Mouse (Mus musculus) left cerebral cortex, postnatal 14 days (tissue): ENCODE data around the gene Dao. TPM values are rescaled to one million over a fixed set of nuclear protein-coding genes. Genes with fewer than 3 reads are reported as not detected.

Experiments used
- DNase-seq, 2 experiments: peaks; one replicate each; pipeline ENCODE4 v3.0.0; 2021 to 2022; ENCODE audit warnings: low spot score in 2 of 2, mixed read lengths in 1 of 2
- intact Hi-C: fragments of 180-260 bp; cut with DNase I; formaldehyde crosslinking; loops from one replicate; pipeline ENCODE4 v1.15.1; 2025
- total RNA-seq, 2 experiments: library from RNA; stranded (reverse); gene quantifications; 2 replicates each; pipeline ENCODE4 v1.2.3; 2021

Gene Dao
- total RNA-seq, 2 experiments from 2014 or later, result not detected

DNA sequence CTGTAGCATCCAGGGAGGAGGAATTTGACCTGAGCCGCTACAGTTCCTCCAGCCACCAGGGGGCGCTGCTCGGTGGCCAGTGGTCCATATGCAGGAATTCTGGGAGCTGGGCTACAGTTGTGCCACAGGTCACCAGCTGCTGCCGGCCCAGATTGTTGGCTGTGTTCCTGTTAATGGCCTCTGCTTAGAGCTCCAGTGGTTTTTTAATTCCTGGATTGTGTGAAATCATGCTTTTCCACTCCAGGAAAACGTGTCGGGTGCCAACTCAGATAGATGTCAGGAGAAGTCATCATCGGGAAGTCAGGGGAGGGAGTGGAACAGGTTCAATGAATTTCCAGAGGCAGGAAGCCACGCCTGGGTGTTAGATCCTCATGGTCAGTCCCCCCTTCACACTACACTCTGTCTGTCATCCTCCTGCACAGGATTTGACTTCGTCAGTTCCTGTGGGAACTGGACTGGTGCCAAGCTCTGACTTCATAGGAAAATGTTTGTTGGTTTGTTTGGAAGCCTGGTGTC, 48.8 kb downstream of the Dao start:
- intact Hi-C loops, result no loop called here
- peak; percentile 50 to 62 for DNase-seq

DNA sequence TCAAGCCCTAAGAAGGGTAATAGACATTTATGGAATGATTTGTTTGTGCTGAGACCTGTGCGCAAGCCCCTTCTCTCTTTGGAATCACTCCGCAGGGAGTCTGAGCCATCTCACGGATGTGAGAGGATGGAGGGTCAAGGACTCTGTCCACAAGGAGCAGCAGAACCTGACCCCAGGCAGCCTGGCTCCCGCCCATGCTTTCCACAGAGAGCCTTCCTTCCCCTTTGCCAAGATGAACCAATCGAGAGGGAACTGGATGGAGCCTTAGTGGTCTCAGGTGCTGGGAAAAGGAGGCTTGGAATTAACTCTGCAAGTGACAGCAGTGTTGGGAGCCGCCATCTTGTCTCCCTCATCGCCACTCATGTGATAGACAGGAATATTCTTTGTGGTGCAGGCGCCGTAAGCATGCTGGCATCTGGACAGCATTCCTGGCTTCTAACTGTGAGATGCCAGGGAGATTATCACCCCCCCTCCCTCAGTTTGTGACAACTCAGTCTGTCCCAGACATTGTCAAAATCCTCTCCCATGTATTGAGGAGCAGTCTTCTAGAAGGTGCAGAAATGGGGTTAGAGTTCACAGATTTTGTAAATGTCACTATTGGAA, 53.7 kb downstream of the Dao start:
- peak in 1 of 2 experiments; percentile 29 for DNase-seq
- intact Hi-C loops, result no loop called here

DNA sequence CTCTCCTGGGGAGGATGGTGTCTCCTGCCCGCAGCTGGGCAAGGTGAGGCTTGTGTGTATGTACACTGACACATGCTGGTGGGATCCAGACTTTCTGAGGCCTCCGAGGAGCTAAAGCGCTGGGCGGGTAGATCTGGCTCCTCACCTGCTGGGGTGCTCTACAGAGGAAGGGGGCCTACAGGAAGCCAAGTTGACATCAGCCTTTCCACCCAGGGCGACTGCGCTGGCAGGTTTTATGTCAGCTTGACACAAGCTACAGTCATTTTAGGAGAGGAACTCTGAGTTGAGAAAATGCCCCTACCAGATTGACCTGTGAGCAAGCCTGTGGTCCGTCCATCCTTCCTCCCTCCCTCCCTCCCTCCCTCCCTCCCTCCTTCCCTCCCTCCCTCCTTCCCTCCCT, 58.2 kb downstream of the Dao start:
- intact Hi-C loops, result no loop called here
- no peak for DNase-seq

DNA sequence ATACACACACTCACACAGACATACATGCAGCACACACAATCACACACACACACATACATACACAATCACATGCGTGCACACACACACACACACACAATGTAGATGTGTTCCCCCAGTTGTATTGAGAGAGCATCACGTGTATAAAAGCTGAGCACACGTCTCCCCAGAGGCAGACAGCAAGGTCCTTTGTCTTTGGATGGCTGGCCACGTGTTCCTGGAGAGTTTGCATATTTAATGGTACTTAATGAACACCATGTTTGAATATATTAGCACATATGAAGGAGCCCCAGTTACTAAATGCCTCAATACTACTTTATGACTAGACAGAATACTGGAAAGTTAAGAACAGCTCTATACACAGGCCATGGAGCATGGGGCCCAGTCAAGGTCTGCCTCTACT, 60.5 kb downstream of the Dao start:
- DNase-seq, result no peak
- intact Hi-C loops, result no loop called here

DNA sequence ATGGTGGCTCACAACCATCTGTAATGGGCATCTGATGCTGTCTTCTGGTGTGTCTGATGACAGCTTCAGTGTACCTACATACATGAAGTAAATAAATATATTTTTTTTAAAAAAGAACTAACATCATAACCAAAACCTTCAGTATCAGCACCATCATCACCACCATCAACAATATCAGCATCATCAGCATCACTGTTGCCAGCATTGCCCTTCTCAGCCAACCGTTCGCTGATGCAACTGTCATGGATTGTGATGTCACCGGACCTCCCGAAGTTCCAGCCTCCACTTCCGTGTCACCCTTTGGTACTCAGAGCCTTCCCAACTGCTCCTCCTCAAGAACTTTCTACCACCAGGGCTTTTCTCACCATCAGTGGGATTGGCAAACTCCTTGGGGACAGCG, 61.7 kb downstream of the Dao start, which contains the start of gene Usp30:
Usp30 (plus strand) TSS at position 301 of the 400 bp plus-strand sequence.
- intact Hi-C loops, result no loop called here
- no peak for DNase-seq

DNA sequence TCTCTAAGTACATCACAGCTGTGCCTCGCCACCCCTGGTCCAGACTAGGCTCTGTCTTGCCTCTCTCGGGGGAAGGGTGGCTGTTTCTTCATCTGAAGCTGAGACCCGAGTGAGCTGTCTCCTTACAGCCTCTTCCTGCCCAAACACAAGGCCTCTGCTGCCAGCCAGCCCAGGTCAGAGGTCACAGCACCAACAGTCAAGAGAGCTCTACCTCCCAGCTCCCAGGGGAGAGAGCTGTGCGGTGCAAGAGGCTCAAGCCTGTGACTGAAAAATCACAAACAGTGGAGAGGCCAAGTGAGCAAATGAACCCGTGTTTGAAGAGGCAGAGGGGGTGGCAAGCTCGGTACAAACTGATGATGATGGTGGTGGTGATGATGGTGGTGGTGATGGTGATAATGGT, 63.1 kb downstream of the Dao start:
- intact Hi-C loops, result no loop called here
- no peak for DNase-seq

DNA sequence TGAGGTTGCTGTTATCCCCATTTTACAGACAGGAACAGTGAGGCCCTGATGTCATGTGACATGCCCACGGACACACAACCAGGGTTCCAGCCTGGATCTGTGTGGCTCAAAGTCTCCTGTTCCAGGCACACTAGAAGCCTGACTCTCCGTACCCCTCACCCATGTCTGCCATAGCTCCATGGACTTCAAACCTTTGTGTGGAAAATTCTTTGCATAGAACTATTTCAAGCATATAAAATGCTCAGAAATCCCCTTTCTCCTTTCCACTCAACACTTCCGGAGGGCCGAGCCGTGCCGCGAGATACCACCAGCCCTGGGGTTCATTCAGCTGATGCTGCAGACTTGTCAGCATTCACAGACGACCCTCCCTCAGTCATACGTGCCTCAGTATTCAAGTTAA, 64.0 kb downstream of the Dao start:
- intact Hi-C loops, result no loop called here
- DNase-seq, result no peak

DNA sequence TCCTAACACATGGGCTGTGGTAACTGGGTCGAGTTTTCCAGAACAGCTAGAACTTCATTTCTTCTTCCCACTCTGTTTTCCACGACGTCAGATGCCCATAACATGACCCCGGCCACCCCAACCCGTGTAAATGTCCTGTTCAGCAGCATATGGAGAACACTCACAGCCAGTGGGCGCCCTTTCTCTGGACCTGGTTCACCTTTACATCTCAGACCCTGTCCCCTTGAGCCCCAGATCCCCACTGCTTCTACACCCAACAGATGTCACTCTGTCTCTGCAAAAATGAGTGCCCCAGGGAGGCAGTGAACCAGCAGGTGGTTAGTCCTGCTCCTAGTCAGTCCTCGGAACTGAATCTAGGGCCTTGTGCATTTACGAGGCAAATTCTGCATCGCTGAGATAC, 64.5 kb downstream of the Dao start:
- no peak for DNase-seq
- intact Hi-C loops, result no loop called here

DNA sequence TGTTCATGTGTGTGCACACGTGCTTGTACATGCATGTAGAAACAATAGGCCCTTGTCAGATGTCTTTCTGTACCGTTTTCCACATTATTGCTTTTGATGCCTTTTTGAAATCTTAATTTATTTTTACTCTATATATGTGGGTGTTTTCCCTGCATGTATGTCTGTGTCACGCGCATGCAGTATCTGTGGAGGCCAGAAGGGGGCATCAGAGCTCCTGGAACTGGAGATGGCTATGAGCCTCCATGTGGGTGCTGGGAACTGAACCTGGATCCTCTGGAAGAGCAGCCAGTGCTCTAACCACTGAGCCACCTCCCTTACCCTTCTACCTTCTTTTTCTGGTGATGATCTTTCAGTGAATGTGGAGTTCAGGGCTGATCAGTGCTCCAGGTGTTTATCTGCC, 67.4 kb downstream of the Dao start:
- no peak for DNase-seq
- intact Hi-C loops, result no loop called here

DNA sequence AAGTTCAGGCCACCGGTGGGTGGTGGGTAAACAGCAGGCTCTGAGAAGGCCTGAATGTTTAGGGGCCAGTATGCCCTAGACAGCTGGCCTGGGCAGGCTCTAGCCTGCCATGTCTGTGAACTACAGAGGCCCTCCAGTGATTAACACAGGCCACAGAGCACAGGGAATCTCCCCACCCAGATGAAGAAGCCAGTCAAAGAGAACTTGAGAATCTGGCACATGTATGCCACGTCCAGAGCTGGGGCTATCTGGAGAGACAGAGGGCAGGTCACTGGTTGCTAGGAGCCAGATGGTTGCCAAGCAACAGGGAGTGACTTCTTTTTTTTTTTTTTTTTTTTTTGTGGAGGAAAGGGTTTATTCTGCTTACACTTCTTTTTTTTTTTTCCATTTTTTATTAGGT, 68.8 kb downstream of the Dao start:
- intact Hi-C loops, result no loop called here
- DNase-seq, result no peak

Other genes with a start within 250 kb of the Dao start
- gene Sart3, start 231.2 kb upstream of the Dao start, total RNA-seq, result 10 to 100 TPM; 30.3 to 32.1 TPM
- gene Iscu, start 231.0 kb upstream of the Dao start, total RNA-seq, result 10 to 100 TPM; 90.4 to 97.0 TPM
- 10 to 100 TPM; 19.4 to 24.7 TPM for gene Tmem119, start 203.2 kb upstream of the Dao start, total RNA-seq
- 10 to 100 TPM; 25.9 to 27.2 TPM for gene Selplg, start 171.1 kb upstream of the Dao start, total RNA-seq
- 100 to 1,000 TPM in 1 of 2 experiments, 10 to 100 TPM in 1; 97.7 to 102 TPM for gene Coro1c, start 94.9 kb upstream of the Dao start, total RNA-seq
- gene Ssh1, start 9.8 kb upstream of the Dao start, total RNA-seq, result 10 to 100 TPM; 19.7 to 21.4 TPM
- 10 to 100 TPM; 29.6 to 34.6 TPM for gene Usp30, start 61.8 kb downstream of the Dao start, total RNA-seq
- gene Svop, start 87.9 kb downstream of the Dao start, total RNA-seq, result 100 to 1,000 TPM; 191 to 211 TPM
- gene Alkbh2, start 124.5 kb downstream of the Dao start, total RNA-seq, result 1 to 10 TPM; 5.5 to 5.8 TPM
- gene Ung, start 126.7 kb downstream of the Dao start, total RNA-seq, result 1 to 10 TPM; 4.9 to 5.5 TPM
- 1 to 10 TPM; 3.8 to 4.7 TPM for gene Acacb, start 142.8 kb downstream of the Dao start, total RNA-seq